Mouse (Mus musculus) hematopoietic multipotent progenitor cell, adult 10-12 weeks (in vitro differentiated cells): ENCODE results near the gene Zfp558. TPM values are rescaled to one million over a fixed set of nuclear protein-coding genes. Genes with fewer than 3 reads are reported as not detected.

ENCODE experiments used
- polyA plus RNA-seq: library from polyadenylated mRNA; stranded (reverse); fragments of >175 nt; gene quantifications from 2 replicates; pipeline ENCODE4 v1.2.3, GENCODE M21; 2012; ENCODE audit warnings: low replicate concordance

Zfp558 gene
- 0.37 and 0.57 TPM in 2 replicates for polyA plus RNA-seq

DNA sequence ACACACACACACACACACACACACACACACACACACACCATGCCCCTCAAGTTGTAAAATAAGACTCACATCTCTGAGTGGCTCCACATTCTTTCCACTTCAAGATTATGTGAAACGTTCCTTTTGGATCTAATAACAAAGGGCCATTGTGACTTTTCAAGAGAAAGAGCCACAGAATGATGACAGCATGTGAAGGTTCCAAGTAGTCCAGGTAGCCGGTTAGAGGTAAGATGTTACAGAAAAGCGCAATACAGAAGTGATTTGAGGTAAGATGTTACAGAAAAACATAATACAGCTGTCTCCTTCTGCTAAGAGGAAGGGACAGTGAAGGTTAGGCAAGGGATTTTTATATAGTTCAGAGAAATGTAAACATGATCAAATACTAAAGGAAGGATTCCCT, at the start of gene Zfp558, which contains the start of gene Mbd3l1:
TSS of gene Zfp558 (minus strand) at position 101 of the 400 bp plus-strand sequence.
TSS of gene Mbd3l1 (plus strand) at position 192 of the 400 bp plus-strand sequence.

DNA sequence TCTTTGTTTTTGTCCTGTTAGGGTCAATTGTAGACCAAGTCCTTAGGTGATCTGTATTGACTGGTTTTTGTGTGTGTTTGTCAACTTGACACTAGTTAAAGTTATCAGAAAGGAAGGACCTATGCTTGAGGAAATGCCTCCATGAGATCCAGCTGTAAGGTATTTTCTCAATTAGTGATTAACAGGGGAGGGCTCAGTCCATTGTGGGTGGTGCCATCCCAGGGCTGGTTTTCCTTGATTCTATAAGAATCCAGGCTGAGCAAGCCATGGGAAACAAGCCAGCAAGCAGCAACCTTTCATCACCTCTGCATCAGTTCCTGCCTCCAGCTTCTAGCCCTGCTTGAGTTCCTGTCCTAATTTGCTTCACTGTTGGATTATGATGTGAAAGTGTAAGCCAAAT, 47.7 kb downstream of the Zfp558 start, which contains the start of gene Mbd3l2:
TSS of gene Mbd3l2 (plus strand) at position 301 of the 400 bp plus-strand sequence.

Other genes with a start within 250 kb of the Zfp558 start
- 0.53 and 3.3 TPM in 2 replicates for gene Chordc1, start 186.1 kb downstream of the Zfp558 start, polyA plus RNA-seq
- gene Naalad2, start 75.3 kb downstream of the Zfp558 start, polyA plus RNA-seq, result not detected in 2 replicates
- not detected in 2 replicates for gene Ubtfl1, start 73.8 kb downstream of the Zfp558 start, polyA plus RNA-seq
- gene Mbd3l2, start 47.6 kb downstream of the Zfp558 start, polyA plus RNA-seq, result not detected in 2 replicates
- gene Mbd3l1, start 91 bp upstream of the Zfp558 start, polyA plus RNA-seq, result not detected in 2 replicates
- under 0.01 TPM in 1 of 2 replicates, not detected in the other for gene Muc16, start 196.3 kb upstream of the Zfp558 start, polyA plus RNA-seq